Mouse (Mus musculus): ENCODE data around the gene Ccdc6.
"Not testable (repeated sequence)": the region's sequence is repeated elsewhere in the genome, so short reads cannot be mapped to it uniquely, and the experiment has no call there.

Ccdc6 gene

DNA sequence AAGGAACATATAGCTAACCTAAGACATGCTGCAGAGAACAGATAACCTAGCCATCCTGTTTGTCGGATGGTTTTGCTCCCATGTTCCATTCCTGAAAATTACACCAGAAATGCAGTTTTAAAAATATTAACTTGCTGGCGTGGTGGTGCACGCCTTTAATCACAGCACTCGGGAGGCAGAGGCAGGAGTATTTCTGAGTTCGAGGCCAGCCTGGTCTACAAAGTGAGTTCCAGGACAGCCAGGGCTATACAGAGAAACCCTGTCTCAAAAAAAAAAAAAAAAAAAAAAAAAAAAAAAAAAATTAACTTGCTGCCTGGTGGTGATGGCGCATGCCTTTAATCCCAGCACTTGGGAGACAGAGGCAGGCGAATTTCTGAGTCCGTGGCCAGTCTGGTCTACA lies 125.3 kb downstream of the Ccdc6 start:
- DNase-seq (ENCODE audit: low spot score) = not testable (repeated sequence)

DNA sequence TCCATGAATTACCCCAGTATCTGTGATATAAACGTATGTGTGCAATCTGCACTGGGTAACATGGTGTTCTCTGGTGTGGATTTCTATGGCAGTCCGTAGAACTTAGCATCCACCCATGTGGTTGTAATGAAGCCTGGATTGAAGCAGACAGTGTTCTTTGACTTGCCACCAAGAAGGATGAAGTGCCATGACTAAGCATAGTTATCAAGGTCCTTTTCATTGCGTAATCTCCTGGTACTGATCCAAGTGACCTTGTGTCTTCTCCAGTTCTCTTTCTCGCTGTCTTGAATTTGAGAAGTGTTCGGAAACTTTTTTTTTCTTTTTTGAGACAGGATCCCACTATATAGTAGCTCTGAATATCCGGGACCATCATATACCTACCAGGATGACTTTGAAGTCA lies 127.7 kb downstream of the Ccdc6 start:
- DNase-seq (ENCODE audit: low spot score) = no peak

DNA sequence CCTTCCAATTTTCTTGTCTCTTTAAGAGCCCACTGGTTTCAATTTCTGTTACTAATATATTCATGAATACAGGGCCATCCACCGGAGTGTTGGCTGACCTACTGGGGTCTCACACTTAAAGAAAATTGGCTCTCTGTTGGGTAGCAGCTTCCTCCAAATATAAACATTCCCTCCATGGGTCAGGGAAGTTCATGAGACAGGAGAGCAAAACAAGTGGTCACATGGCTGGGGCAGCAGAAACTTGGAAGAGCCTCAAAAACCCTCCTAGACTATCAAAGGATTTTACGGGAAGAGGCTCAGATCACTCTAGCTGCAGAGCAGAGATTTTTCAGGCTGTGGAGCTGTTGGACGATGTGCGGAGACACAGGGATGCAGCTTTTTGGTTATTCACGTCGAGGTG lies 128.8 kb downstream of the Ccdc6 start:
- peak; percentile 81 for DNase-seq (ENCODE audit: low spot score)

DNA sequence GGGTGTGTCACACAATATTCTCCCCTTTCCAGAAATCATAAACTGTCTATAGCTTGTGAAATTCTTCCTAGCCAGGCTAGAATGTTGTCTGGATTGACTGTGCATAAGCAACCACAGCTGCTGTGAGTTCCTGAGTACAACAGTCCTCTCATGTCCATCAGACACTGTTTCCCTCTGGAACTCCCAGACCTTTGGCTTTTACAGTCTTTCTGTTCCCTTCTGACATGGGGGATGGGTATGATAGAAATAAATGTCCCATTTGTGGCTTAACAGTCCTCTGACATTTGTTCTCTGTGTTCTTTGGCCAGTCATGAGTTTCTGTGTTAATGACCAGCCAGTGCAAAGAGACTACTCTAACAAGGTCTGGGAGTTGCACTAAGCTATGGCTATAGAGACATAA lies 129.7 kb downstream of the Ccdc6 start:
- DNase-seq (ENCODE audit: low spot score) = peak; percentile 67

DNA sequence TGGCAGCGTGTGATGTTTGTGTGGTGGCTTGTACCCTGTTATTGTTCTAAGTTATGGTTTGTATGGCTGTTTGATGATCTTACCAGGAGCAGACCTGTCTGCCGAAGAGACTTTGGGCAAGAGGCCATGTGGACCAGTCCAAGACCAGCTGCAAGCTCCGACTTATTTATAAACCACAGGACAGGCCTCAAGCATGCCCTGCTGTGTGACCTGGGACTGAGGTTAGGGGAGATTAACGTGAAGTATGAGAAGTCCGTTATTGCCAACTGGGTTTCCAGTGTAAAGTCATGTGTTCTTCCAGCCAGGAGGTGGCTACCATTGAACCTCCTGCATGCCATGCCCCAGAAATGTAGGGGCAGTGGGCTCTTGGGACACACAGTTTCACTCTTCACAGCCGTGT lies 133.4 kb downstream of the Ccdc6 start:
- DNase-seq (ENCODE audit: low spot score) = no peak

DNA sequence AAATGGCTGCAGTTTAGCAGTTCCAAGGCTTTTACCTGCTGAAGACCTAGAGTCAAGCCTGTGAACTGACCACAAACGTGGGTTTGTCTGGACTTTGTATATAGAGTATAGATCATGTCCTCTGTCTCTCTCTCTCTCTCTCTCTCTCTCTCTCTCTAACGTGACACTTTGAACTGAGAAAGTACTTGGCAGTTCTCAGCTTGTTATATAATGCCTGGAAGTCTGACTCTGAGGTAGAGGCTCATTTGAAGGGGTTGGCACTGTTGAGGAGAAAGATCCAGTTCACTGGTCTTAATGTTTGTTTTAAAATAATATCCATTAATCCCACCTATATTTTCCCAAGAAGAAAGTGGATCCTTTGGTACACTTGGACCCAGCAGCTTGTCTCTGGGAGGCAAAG lies 141.0 kb downstream of the Ccdc6 start:
- DNase-seq (ENCODE audit: low spot score) = no peak

All from lung, postnatal 25 days (tissue).